In the genomic region with DNA sequence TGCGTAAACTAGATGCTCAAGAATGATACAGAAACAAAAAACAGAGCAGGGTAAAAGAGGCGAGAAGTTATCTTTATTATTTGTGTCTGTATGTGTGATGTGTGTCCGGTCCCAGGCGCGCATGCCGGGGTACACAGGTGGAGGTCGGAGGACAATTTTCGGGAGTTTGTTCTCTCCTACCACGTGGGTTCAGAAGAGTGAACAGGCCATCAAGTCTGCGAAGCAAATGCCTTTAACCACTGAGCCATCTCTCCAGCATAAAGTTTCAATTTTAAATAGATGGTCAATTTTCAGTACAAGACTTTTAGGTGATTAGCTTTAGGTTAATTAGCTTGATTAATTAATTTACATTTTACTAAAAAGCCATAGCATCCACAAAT, we compare ENCODE assay signal across 9 mouse cellular contexts. TPM values are rescaled to one million over a fixed set of nuclear protein-coding genes. Genes with fewer than 3 reads are reported as not detected.
DNase-seq lines count a peak whose midpoint lies in the region; ATAC-seq and TF ChIP-seq lines count a peak whose summit lies in the region.
"Had no signal": no experiment of that assay in that cellular context is flagged by ENCODE, and none has a peak within 500 bp of the region (broad histone marks: within the 10 kb centered on the region; RNA-seq: fewer than 3 reads in every experiment).

No protein-coding gene starts in this region.

- peak overlapping the region; percentile 92; the same call in 1 of the 2 replicates for H3K4me3 ChIP-seq in kidney, embryonic 14.5 days (ENCODE audit: low read length)
- H3K4me3 ChIP-seq in embryonic facial prominence, embryonic 10.5 days, result peak overlapping the region; percentile 89
- H3K4me3 ChIP-seq in intestine, embryonic 15.5 days (replicated peaks), result peak overlapping the region; percentile 99
- peak overlapping the region; percentile 43 for H3K4me3 ChIP-seq in myocyte

- no peak for ATAC-seq in kidney, embryonic 14.5 days (ENCODE audit: low FRiP score, low TSS enrichment)
- no peak for ATAC-seq in intestine, embryonic 15.5 days

- H3K36me3 ChIP-seq in kidney, embryonic 14.5 days (ENCODE audit: control insufficient read depth, insufficient read depth, low read length), result no peaks in the 10 kb centered on the region; the same call in 1 of the 2 replicates
- peaks cover 4% of the 10 kb centered on the region; the same call in 1 of the 2 replicates for H3K36me3 ChIP-seq in embryonic facial prominence, embryonic 10.5 days (replicated peaks)
- no peaks in the 10 kb centered on the region for H3K36me3 ChIP-seq in intestine, embryonic 15.5 days
- H3K36me3 ChIP-seq in myocyte (ENCODE audit: control insufficient read depth, insufficient read depth), result no peaks in the 10 kb centered on the region

- WGBS in kidney, embryonic 14.5 days, result 63% methylated on average over 10 of the region's 10 CpGs
- WGBS in embryonic facial prominence, embryonic 10.5 days, result 63% methylated on average over 10 of the region's 10 CpGs
- WGBS in intestine, embryonic 15.5 days, result 57% methylated on average over 10 of the region's 10 CpGs

- peak overlapping the region; percentile 81 for H3K4me2 ChIP-seq in kidney, embryonic 14.5 days (replicated peaks; ENCODE audit: low read depth, low read length)
- peak overlapping the region; percentile 97 for H3K4me2 ChIP-seq in intestine, embryonic 15.5 days (replicated peaks)
- peak overlapping the region; percentile 89 for H3K4me2 ChIP-seq in myocyte (ENCODE audit: low read depth)

- H3K9me3 ChIP-seq in kidney, embryonic 14.5 days (ENCODE audit: control insufficient read depth, low read length), result no peaks in the 10 kb centered on the region
- no peaks in the 10 kb centered on the region for H3K9me3 ChIP-seq in embryonic facial prominence, embryonic 10.5 days
- no peaks in the 10 kb centered on the region for H3K9me3 ChIP-seq in intestine, embryonic 15.5 days

- H3K27me3 ChIP-seq in kidney, embryonic 14.5 days (ENCODE audit: control insufficient read depth, insufficient read depth, low read length), result no peaks in the 10 kb centered on the region
- H3K27me3 ChIP-seq in embryonic facial prominence, embryonic 10.5 days (replicated peaks; ENCODE audit: low read depth, poor library complexity, severe bottlenecking), result peaks cover 11% of the 10 kb centered on the region
- H3K27me3 ChIP-seq in intestine, embryonic 15.5 days (replicated peaks), result no peaks in the 10 kb centered on the region; the same call in 1 of the 2 replicates
- no peaks in the 10 kb centered on the region for H3K27me3 ChIP-seq in myocyte (ENCODE audit: control insufficient read depth, insufficient read depth, insufficient read length)

- H3K4me1 ChIP-seq in kidney, embryonic 14.5 days (ENCODE audit: control insufficient read depth, insufficient read depth, low read length), result peaks cover 20% of the 10 kb centered on the region
- peaks cover 36% of the 10 kb centered on the region for H3K4me1 ChIP-seq in embryonic facial prominence, embryonic 10.5 days
- H3K4me1 ChIP-seq in intestine, embryonic 15.5 days (replicated peaks), result peaks cover 7% of the 10 kb centered on the region

- intact Hi-C loops in left cerebral cortex, postnatal 14 days (cut with DNase I), result no loop called here

- no peak for DNase-seq in kidney, postnatal 14 days
- no peak for DNase-seq in embryonic facial prominence, embryonic 10.5 days (ENCODE audit: low spot score)
- no peak for DNase-seq in left cerebral cortex, postnatal 14 days (ENCODE audit: low spot score in 2 of 2)
- DNase-seq in adrenal gland, postnatal 25 days, result no peak
- no peak for DNase-seq in cerebellum, postnatal 14 days
- DNase-seq: cerebellum, adult 18-20 months had no signal

- TF ChIP-seq POLR2A in myocyte (IDR thresholded peaks at IDR 0.05; ENCODE audit: insufficient read length, low read depth), result no peak

- peaks cover 8% of the 10 kb centered on the region for H3K79me2 ChIP-seq in myocyte (ENCODE audit: control insufficient read depth, insufficient read depth)

- H3K27ac ChIP-seq in kidney, embryonic 14.5 days (ENCODE audit: low read depth, low read length), result no peak overlapping the region
- H3K27ac ChIP-seq in embryonic facial prominence, embryonic 10.5 days (replicated peaks), result no peak overlapping the region
- H3K27ac ChIP-seq in intestine, embryonic 15.5 days, result no peak overlapping the region

- peak overlapping the region; percentile 48 for H3ac ChIP-seq in myocyte (ENCODE audit: control insufficient read depth, insufficient read length)

- H3K9ac ChIP-seq in kidney, embryonic 14.5 days (ENCODE audit: low read depth, low read length), result peak overlapping the region; percentile 88
- peak overlapping the region; percentile 93 for H3K9ac ChIP-seq in intestine, embryonic 15.5 days

TF ChIP-seq in myocyte, 11 proteins besides CTCF, POLR2A, EP300 and RAD21:
- no peak for TF ChIP-seq CEBPB (IDR thresholded peaks at IDR 0.05; ENCODE audit: insufficient read depth, poor library complexity, severe bottlenecking)
- no peak for TF ChIP-seq SRF (IDR thresholded peaks at IDR 0.05; ENCODE audit: control insufficient read depth, insufficient read length, low read depth)
- no peak for TF ChIP-seq REST (IDR thresholded peaks at IDR 0.05; ENCODE audit: insufficient read depth, insufficient read length)
- TF ChIP-seq TCF3 (IDR thresholded peaks at IDR 0.05; ENCODE audit: insufficient read length, low read depth), result no peak

RNA-seq across cellular contexts. Expression of a gene that starts 0.8 kb away (rescaled TPM):
- 8.3 and 9.4 TPM in 2 replicates for polyA plus RNA-seq in kidney, embryonic 14.5 days (2014; fragmentation: Nextera tagmentation; extraction: Ambion mirVana)
- 10.3 and 13.3 TPM in 2 replicates for polyA plus RNA-seq in embryonic facial prominence, embryonic 10.5 days (2016; fragmentation: Nextera tagmentation; extraction: Ambion mirVana)
- 9.8 and 10.3 TPM in 2 replicates for polyA plus RNA-seq in intestine, embryonic 15.5 days (2015; fragmentation: Nextera tagmentation; extraction: Ambion mirVana)
- 9.3 TPM for polyA plus RNA-seq in myocyte (2012; fragmentation: generic; extraction: Trizol)
- 10 to 100 TPM; 27.7 to 29.0 TPM for total RNA-seq in left cerebral cortex, postnatal 14 days (2021)
- 21.0 and 23.3 TPM in 2 replicates for total RNA-seq in adrenal gland, postnatal 25 days (2021)

RNA-seq across cellular contexts. Expression of a gene that starts 1.6 kb away (rescaled TPM):
- polyA plus RNA-seq in kidney, embryonic 14.5 days (2014; fragmentation: Nextera tagmentation; extraction: Ambion mirVana), result 12.8 and 13.8 TPM in 2 replicates
- 5.0 and 6.7 TPM in 2 replicates for polyA plus RNA-seq in embryonic facial prominence, embryonic 10.5 days (2016; fragmentation: Nextera tagmentation; extraction: Ambion mirVana)
- polyA plus RNA-seq in intestine, embryonic 15.5 days (2015; fragmentation: Nextera tagmentation; extraction: Ambion mirVana), result 1.2 and 1.7 TPM in 2 replicates
- 418 TPM for polyA plus RNA-seq in myocyte (2012; fragmentation: generic; extraction: Trizol)
- 1 to 10 TPM; 2.8 to 3.0 TPM for total RNA-seq in left cerebral cortex, postnatal 14 days (2021)
- total RNA-seq in adrenal gland, postnatal 25 days (2021), result 0.58 and 0.71 TPM in 2 replicates

RNA-seq across cellular contexts. Expression of a gene that starts 24.4 kb away (rescaled TPM):
- 36.2 and 43.6 TPM in 2 replicates for polyA plus RNA-seq in kidney, embryonic 14.5 days (2014; fragmentation: Nextera tagmentation; extraction: Ambion mirVana)
- polyA plus RNA-seq in embryonic facial prominence, embryonic 10.5 days (2016; fragmentation: Nextera tagmentation; extraction: Ambion mirVana), result 26.9 and 28.0 TPM in 2 replicates
- 25.2 and 26.3 TPM in 2 replicates for polyA plus RNA-seq in intestine, embryonic 15.5 days (2015; fragmentation: Nextera tagmentation; extraction: Ambion mirVana)
- polyA plus RNA-seq in myocyte (2012; fragmentation: generic; extraction: Trizol), result 6.6 TPM
- total RNA-seq in left cerebral cortex, postnatal 14 days (2021), result 100 to 1,000 TPM; 115 to 120 TPM
- total RNA-seq in adrenal gland, postnatal 25 days (2021), result 361 and 398 TPM in 2 replicates

RNA-seq across cellular contexts. Expression of a gene that starts 27.1 kb away (rescaled TPM):
- polyA plus RNA-seq in kidney, embryonic 14.5 days (2014; fragmentation: Nextera tagmentation; extraction: Ambion mirVana), result 6.3 and 6.8 TPM in 2 replicates
- 5.8 and 6.1 TPM in 2 replicates for polyA plus RNA-seq in embryonic facial prominence, embryonic 10.5 days (2016; fragmentation: Nextera tagmentation; extraction: Ambion mirVana)
- 2.3 TPM in 2 replicates for polyA plus RNA-seq in intestine, embryonic 15.5 days (2015; fragmentation: Nextera tagmentation; extraction: Ambion mirVana)
- polyA plus RNA-seq in myocyte (2012; fragmentation: generic; extraction: Trizol), result 3.6 TPM
- 10 to 100 TPM; 46.5 to 47.2 TPM for total RNA-seq in left cerebral cortex, postnatal 14 days (2021)
- total RNA-seq in adrenal gland, postnatal 25 days (2021), result 8.4 and 12.3 TPM in 2 replicates

RNA-seq across cellular contexts. Expression of a gene that starts 40.1 kb away (rescaled TPM):
- polyA plus RNA-seq in kidney, embryonic 14.5 days (2014; fragmentation: Nextera tagmentation; extraction: Ambion mirVana), result not detected in 2 replicates
- polyA plus RNA-seq in embryonic facial prominence, embryonic 10.5 days (2016; fragmentation: Nextera tagmentation; extraction: Ambion mirVana), result 0.06 and 0.11 TPM in 2 replicates
- polyA plus RNA-seq in intestine, embryonic 15.5 days (2015; fragmentation: Nextera tagmentation; extraction: Ambion mirVana), result not detected in 2 replicates
- 0.04 TPM for polyA plus RNA-seq in myocyte (2012; fragmentation: generic; extraction: Trizol)
- total RNA-seq in left cerebral cortex, postnatal 14 days (2021), result 1 to 10 TPM; 2.1 to 2.2 TPM
- total RNA-seq in adrenal gland, postnatal 25 days (2021), result 0.15 TPM in 1 of 2 replicates, not detected in the other

Comparison
In these comparisons a context has a peak if more than half of its experiments do, and no peak if none do; other contexts are left out.
1. H3K4me3 ChIP-seq: peak in every context shown above with its lines; median percentile 99 in intestine, embryonic 15.5 days; 92 in kidney, embryonic 14.5 days; 89 in embryonic facial prominence, embryonic 10.5 days; 43 in myocyte.
2. RNA of a gene that starts 1.6 kb away (polyA plus RNA-seq): 418 TPM in myocyte (single experiment); 12.8 to 13.8 TPM in kidney, embryonic 14.5 days, 5.0 to 6.7 TPM in embryonic facial prominence, embryonic 10.5 days and 1.2 to 1.7 TPM in intestine, embryonic 15.5 days; every median in the first group is over 10 times any median in the second.
3. Peak in every context shown above with its lines, with median percentiles within 50 percentile points of each other: H3K4me2 ChIP-seq.